In the genomic region with DNA sequence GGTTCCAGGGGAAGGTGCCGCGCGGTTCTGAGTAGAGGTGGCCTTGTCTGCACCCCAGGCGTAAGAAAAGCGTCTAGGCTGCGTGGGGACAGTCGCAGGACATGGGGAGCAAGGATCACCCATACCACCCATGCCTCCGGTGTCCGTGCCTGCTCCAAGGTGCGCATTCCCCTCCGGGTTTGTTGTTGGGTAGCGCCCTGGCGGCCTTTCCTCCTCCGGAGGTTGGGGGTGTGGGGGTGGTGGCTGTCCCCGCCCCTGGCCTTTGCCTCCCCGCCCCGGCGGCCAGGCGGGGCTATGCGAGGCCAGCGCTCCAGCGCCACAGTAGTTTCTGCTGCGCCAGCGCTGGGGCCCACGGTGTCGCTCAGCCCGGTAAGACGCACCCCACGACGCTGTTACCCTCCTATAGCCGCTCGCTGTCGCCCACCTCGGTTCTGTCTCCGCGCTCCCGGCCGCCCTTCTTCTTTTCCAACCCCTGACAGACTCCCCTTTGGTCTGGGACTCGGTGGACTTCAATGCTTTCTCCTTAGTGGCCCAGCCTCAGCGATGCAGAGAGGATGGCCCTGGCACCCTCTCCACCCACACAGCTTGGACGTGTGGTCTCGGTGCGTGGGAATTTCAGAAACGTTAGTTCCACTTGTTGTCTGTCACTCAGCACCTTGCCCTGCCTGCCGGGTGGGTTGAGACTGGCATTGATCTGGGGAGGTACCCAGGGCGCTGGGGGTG, we compare ENCODE assay signal across 1 mouse cellular context.
TF ChIP-seq lines count a peak whose summit lies in the region.

Gene Sqor, plus strand, starts transcription at position 167 of the 723 bp plus-strand sequence.

TF ChIP-seq in CH12.LX, 34 proteins besides CTCF, POLR2A, EP300 and RAD21 (continued from another document):
- no peak for TF ChIP-seq HCFC1 (IDR thresholded peaks at IDR 0.05; ENCODE audit: low read depth, low read length)
- TF ChIP-seq ZC3H11A (IDR thresholded peaks at IDR 0.05; ENCODE audit: low read depth, low read length) = no peak
- no peak for TF ChIP-seq NRF1 (IDR thresholded peaks at IDR 0.05; ENCODE audit: low read depth, low read length)
- TF ChIP-seq GABPA (IDR thresholded peaks at IDR 0.05; ENCODE audit: insufficient replicate concordance, low read depth, low read length) = no peak
